Mouse (Mus musculus): ENCODE measurements around the gene Mapk1. TPM values are rescaled to one million over a fixed set of nuclear protein-coding genes. Genes with fewer than 3 reads are reported as not detected.

Gene Mapk1
- total RNA-seq, 2 experiments from 2014 or later: 99.1 to 108 TPM

DNA sequence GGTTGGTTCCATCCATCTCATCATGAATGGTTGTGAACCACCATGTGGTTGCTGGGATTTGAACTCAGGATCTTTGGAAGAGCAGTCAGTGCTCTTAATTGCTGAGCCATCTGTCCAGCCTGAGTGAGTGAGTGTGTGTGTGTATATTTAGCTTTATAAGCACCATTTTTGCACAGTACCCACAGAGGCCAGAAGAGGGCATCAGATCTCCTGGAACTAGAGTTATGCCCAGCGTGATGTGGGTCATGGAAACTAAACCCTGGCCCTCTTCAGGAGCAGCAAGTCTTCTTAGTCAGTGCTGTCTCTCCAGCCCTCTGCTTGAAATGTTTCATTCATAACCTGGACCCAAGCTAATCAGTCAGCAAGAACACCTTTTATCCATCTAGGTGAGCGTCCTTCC lies 93.1 kb downstream of the Mapk1 start:
- intact Hi-C loops (cut with DNase I): no loop called here
- DNase-seq (ENCODE audit: low spot score): no peak

- intact Hi-C loops (cut with DNase I): no loop called here
- DNase-seq (ENCODE audit: low spot score): no peak
Measured at GRCm38 (mm10) chr16:17076869-17077268, 93.7 kb downstream of the Mapk1 start.

DNA sequence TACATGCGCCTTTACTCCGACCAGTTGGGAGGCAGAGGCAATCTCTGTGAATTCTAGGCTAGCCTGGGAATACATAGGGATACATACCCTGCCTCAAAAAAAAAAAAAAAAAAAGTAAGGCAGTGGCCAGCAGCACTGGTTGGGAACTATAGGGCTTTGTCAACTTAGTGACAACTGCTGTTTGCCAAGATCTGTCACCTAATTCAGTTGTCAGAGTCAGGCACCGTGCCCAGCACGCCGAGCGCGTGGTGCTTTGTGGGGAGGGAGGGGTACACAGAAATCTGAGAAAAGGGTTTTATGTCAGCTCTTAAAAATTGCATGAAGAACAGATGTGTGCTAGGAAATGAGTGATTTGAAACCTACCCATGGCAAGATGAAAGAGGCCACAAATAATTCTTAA lies 94.9 kb downstream of the Mapk1 start:
- intact Hi-C loops (cut with DNase I): no loop called here
- DNase-seq (ENCODE audit: low spot score): no peak

- no peak for DNase-seq (ENCODE audit: low spot score)
- intact Hi-C loops (cut with DNase I): no loop called here
Measured at GRCm38 (mm10) chr16:17082121-17082792, 99.1 kb downstream of the Mapk1 start.

- no peak for DNase-seq (ENCODE audit: low spot score)
- intact Hi-C loops (cut with DNase I): no loop called here
Measured at GRCm38 (mm10) chr16:17085636-17086035, 102.5 kb downstream of the Mapk1 start.

DNA sequence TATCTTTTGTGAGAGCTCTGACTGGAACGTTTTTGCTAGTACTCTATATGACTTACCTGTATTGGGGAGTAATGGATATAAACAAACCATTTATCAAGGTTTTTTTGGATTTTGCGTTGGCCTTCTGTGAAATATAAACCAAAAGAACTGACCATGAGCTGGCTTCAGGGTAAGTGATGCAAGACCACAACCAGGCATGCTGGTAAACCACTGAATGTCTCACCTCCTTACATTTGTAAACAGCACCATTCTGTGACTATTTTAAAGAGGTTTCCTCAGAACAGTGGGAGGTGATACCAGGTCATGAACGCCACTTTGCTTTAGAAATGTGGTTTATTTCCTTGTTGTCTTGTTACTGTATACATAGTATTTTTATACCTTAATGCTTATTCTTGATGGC lies 103.1 kb downstream of the Mapk1 start:
- DNase-seq (ENCODE audit: low spot score): no peak
- intact Hi-C loops (cut with DNase I): no loop called here

DNA sequence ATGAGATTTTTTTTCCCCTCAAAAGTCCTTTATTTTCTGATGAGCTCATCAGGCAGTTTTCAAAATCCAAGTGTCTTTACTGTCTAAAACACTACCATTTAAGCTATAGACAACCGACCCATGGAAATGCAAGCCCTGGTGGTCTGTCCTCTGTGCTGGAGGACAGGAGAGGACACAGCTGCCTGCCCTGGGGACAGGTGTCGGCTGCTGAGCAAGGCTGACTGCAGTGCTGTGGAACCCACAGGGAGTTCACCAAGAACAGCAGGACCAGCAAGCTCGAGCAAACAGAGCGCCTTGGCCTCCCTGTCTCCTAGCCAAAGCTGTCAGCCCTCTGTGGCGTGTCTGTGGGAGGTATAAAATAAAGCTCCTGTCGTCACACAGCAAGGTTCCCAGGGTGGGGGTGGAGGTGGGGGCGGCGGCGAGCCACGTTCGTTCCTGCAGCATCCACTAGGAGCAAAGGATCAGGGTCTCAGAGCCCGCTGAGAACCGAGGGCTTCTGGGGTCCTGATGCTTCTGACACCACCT lies 103.5 kb downstream of the Mapk1 start:
- DNase-seq (ENCODE audit: low spot score): no peak
- intact Hi-C loops (cut with DNase I): no loop called here

DNA sequence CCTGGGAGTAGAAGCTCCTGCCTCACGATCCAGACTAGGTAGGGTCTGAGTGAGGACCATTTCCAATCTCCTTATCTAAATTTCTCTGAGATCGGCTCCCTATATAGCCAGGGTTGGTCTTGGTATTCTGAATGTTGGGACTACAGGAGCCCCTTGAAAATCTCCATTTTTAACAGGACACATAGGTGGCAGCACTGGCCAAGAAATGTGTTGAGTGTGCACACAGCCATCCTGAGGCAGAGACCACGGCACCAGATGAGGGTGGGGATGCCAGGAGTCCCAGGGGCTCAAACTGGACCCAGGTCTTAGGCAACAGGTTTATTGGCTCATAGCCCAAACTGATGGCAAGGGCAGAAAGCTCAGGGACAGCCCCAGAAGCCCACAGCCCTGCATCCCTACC lies 105.2 kb downstream of the Mapk1 start:
- DNase-seq (ENCODE audit: low spot score): no peak
- intact Hi-C loops (cut with DNase I): no loop called here

DNA sequence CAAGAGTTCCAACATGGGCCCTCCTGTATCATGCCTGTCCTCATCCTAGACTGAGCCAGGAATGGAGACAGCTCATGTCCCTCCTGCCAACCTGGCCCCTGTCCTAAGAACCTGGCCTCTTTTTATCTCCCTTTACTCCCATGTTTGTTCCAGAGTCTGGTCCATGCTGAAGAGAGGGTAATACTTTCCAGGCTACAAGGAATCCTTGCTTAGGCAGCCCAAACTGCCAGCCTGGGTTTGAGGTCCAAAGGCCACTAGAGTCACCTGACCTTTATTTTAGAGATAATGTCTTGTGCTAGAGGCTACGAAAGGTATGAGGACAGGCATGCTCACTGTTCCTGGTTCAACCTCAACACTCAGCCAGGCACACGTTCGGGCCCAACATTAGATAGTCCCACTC lies 113.8 kb downstream of the Mapk1 start:
- no peak for DNase-seq (ENCODE audit: low spot score)
- intact Hi-C loops (cut with DNase I): no loop called here

Other genes with a start within 250 kb of the Mapk1 start
- gene Spag6l, start 153.9 kb upstream of the Mapk1 start, total RNA-seq (2021): not detected
- not detected for gene Igll1, start 119.4 kb upstream of the Mapk1 start, total RNA-seq (2021)
- 10 to 100 TPM; 33.0 to 33.2 TPM for gene Top3b, start 112.6 kb upstream of the Mapk1 start, total RNA-seq (2021)
- under 1 TPM in 1 of 2 experiments, not detected in 1; 0.34 TPM for gene Vpreb1, start 112.5 kb upstream of the Mapk1 start, total RNA-seq (2021)
- gene Ppm1f, start 86.9 kb upstream of the Mapk1 start, total RNA-seq (2021): 10 to 100 TPM; 21.5 to 31.2 TPM
- gene Ypel1, start 86.3 kb downstream of the Mapk1 start, total RNA-seq (2021): 1 to 10 TPM; 1.5 to 1.8 TPM
- 10 to 100 TPM; 33.7 to 38.6 TPM for gene Ppil2, start 127.9 kb downstream of the Mapk1 start, total RNA-seq (2021)
- not detected for gene 2610318N02Rik, start 141.8 kb downstream of the Mapk1 start, total RNA-seq (2021)
- gene Sdf2l1, start 149.0 kb downstream of the Mapk1 start, total RNA-seq (2021): 10 to 100 TPM; 15.6 to 21.7 TPM
- gene Ydjc, start 161.2 kb downstream of the Mapk1 start, total RNA-seq (2021): 1 to 10 TPM; 1.1 to 2.2 TPM
- gene Ccdc116, start 163.8 kb downstream of the Mapk1 start, total RNA-seq (2021): under 1 TPM in 1 of 2 experiments, not detected in 1; 0.13 TPM
- 100 to 1,000 TPM; 102 to 113 TPM for gene Ube2l3, start 219.3 kb downstream of the Mapk1 start, total RNA-seq (2021)
- under 1 TPM; 0.08 to 0.14 TPM for gene Rimbp3, start 225.2 kb downstream of the Mapk1 start, total RNA-seq (2021)